Comparison of ENCODE assay signal across 24 mouse cellular contexts in the genomic region with DNA sequence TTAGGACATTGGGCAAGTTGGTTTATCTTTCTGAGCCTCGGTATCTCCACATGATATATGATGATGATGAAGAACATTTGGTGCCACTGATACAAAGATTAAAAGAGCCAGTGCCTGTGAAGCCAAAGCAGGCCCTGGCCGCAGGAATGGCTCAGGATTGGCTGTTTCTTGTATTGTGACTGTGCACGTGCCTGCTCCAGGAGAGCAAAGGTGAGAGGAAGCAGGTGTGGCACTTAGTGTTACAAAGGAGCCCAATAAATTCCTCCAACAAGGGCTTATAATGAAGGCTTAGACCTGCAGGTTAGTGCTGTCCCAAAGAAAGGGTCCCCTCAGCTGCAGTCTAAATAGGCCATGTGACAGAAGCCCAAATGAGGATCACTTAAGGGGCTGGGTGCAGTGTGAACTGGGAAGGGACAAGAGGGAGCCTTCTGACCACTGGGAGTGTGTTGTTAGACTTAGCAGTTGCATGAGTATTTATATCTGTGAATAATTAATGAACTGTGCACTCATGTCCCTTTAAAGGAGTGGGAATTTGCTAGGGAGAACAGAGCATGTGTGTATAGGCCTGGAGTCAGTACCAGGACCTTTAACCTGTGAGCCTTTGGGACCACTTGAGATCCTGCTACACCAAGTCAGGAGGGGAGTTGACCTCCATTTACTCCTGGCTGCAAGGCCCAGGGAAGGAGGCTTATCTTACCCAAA. TPM values are rescaled to one million over a fixed set of nuclear protein-coding genes. Genes with fewer than 3 reads are reported as not detected.
A peak's percentile ranks its signal among the peaks of the same experiment; 100 is the strongest.
DNase-seq lines count a peak whose midpoint lies in the region; ATAC-seq and TF ChIP-seq lines count a peak whose summit lies in the region.
"Had no signal": no experiment of that assay in that cellular context is flagged by ENCODE, and none has a peak within 500 bp of the region (broad histone marks: within the 10 kb centered on the region; RNA-seq: fewer than 3 reads in every experiment).

No protein-coding gene starts in this region.

- 0 out of 2 replicates have a peak, but pooled peaks have one; percentile 25 for TF ChIP-seq EP300 in lung, postnatal 0 days (IDR thresholded peaks at IDR 0.05)

- DNase-seq in gastrocnemius, adult 2 months: no peak
- no peak for DNase-seq in gastrocnemius, postnatal 10 days
- DNase-seq in lung, postnatal 0 days (ENCODE audit: low spot score): peak; percentile 49
- no peak for DNase-seq in lung, postnatal 14 days
- peak; percentile 80 for DNase-seq in large intestine, adult 2 months (ENCODE audit: low read depth, low spot score)
- DNase-seq in yolk sac, embryonic 10.5 days (ENCODE audit: low spot score): peak; percentile 79
- no peak for DNase-seq in left cerebral cortex, postnatal 25 days (ENCODE audit: low spot score in 2 of 2)
- no peak for DNase-seq in gastrocnemius, postnatal 4 days (ENCODE audit: low spot score in 2 of 2)
- DNase-seq: adrenal gland, adult 8-10 months; B cell, adult 2 months; cerebellum, adult 11 months; cerebellum, adult 8-10 months; embryo, embryonic 11 days; gastrocnemius, postnatal 14 days had no signal

- H3K4me2 ChIP-seq in lung, postnatal 0 days (replicated peaks; ENCODE audit: low read depth, low read length): no peak overlapping the region
- H3K4me2 ChIP-seq: embryonic facial prominence, embryonic 12.5 days; forebrain, embryonic 15.5 days; heart, embryonic 12.5 days had no signal

- peak overlapping the region; percentile 73 for H3K4me3 ChIP-seq in gastrocnemius, adult 2 months
- H3K4me3 ChIP-seq in lung, postnatal 0 days (ENCODE audit: low read depth, low read length): no peak overlapping the region
- H3K4me3 ChIP-seq: embryonic facial prominence, embryonic 12.5 days; forebrain, embryonic 15.5 days; heart, embryonic 12.5 days; hindbrain, embryonic 10.5 days had no signal

- H3K27me3 ChIP-seq in lung, postnatal 0 days (replicated peaks; ENCODE audit: insufficient read depth, low read length): no peaks in the 10 kb centered on the region
- H3K27me3 ChIP-seq: embryonic facial prominence, embryonic 12.5 days; forebrain, embryonic 15.5 days; heart, embryonic 12.5 days had no signal

- ATAC-seq in lung, postnatal 0 days: peak; percentile 23
- ATAC-seq: CD4-positive, CD25-positive, alpha-beta regulatory T cell, adult 4 months; forebrain, embryonic 15.5 days had no signal

- TF ChIP-seq CTCF in gastrocnemius, adult 2 months (IDR thresholded peaks at IDR 0.05): no peak
- no peak for TF ChIP-seq CTCF in lung, postnatal 0 days (IDR thresholded peaks at IDR 0.05)

- intact Hi-C loops in gastrocnemius, adult 2 months (cut with DNase I): no loop called here
- intact Hi-C loops in left cerebral cortex, postnatal 25 days (cut with DNase I): no loop called here

- no peak overlapping the region for H3K9ac ChIP-seq in lung, postnatal 0 days (replicated peaks; ENCODE audit: low read depth)
- H3K9ac ChIP-seq: embryonic facial prominence, embryonic 12.5 days; forebrain, embryonic 15.5 days; heart, embryonic 12.5 days had no signal

- H3K4me1 ChIP-seq in lung, postnatal 0 days (ENCODE audit: insufficient read depth, low read depth, low read length): peaks cover 5% of the 10 kb centered on the region
- H3K4me1 ChIP-seq: forebrain, embryonic 15.5 days had no signal

- WGBS in lung, postnatal 0 days: 65% methylated on average over 3 of the region's 3 CpGs
- 27% methylated on average over 3 of the region's 3 CpGs for WGBS in large intestine, adult 2 months

- no peaks in the 10 kb centered on the region for H3K36me3 ChIP-seq in lung, postnatal 0 days (ENCODE audit: insufficient read depth, low read length)

- peak overlapping the region; percentile 97 for H3K27ac ChIP-seq in gastrocnemius, adult 2 months
- peak overlapping the region; percentile 28; the same call in 1 of the 2 replicates for H3K27ac ChIP-seq in lung, postnatal 0 days (ENCODE audit: low read length)
- H3K27ac ChIP-seq: embryonic facial prominence, embryonic 12.5 days; forebrain, embryonic 15.5 days had no signal

- H3K9me3 ChIP-seq in lung, postnatal 0 days (ENCODE audit: low read length): no peaks in the 10 kb centered on the region
- H3K9me3 ChIP-seq: embryonic facial prominence, embryonic 12.5 days; forebrain, embryonic 15.5 days; G1E; heart, embryonic 12.5 days; hindbrain, embryonic 10.5 days had no signal

RNA-seq across cellular contexts. Expression of a gene that starts 12.5 kb away (rescaled TPM):
- total RNA-seq in gastrocnemius, adult 2 months (2021): 10 to 100 TPM; 66.5 to 81.6 TPM
- 10 to 100 TPM; 55.0 to 58.2 TPM for total RNA-seq in gastrocnemius, postnatal 10 days (2021)
- polyA plus RNA-seq in lung, postnatal 0 days (2015; fragmentation: Nextera tagmentation; extraction: Ambion mirVana): 78.5 and 88.2 TPM in 2 replicates
- 44.7 and 62.4 TPM in 2 replicates for polyA plus RNA-seq in large intestine, adult 2 months (2012; rRNA removed)
- 100 to 1,000 TPM; 178 to 186 TPM for total RNA-seq in left cerebral cortex, postnatal 25 days (2021)
- 10 to 100 TPM; 48.6 to 56.4 TPM for total RNA-seq in gastrocnemius, postnatal 4 days (2021)

RNA-seq across cellular contexts. Expression of a gene that starts 13.1 kb away (rescaled TPM):
- 100 to 1,000 TPM in 1 of 2 experiments, 10 to 100 TPM in 1; 99.5 to 139 TPM for total RNA-seq in gastrocnemius, adult 2 months (2021)
- total RNA-seq in gastrocnemius, postnatal 10 days (2021): 10 to 100 TPM; 82.3 to 83.5 TPM
- polyA plus RNA-seq in lung, postnatal 0 days (2015; fragmentation: Nextera tagmentation; extraction: Ambion mirVana): 224 and 234 TPM in 2 replicates
- polyA plus RNA-seq in large intestine, adult 2 months (2012; rRNA removed): 112 and 134 TPM in 2 replicates
- 10 to 100 TPM; 39.5 to 41.2 TPM for total RNA-seq in left cerebral cortex, postnatal 25 days (2021)
- total RNA-seq in gastrocnemius, postnatal 4 days (2021): 10 to 100 TPM; 83.4 to 92.2 TPM

RNA-seq across cellular contexts. Expression of a gene that starts 34.5 kb away (rescaled TPM):
- total RNA-seq in gastrocnemius, adult 2 months (2021): under 1 TPM in 1 of 2 experiments, not detected in 1; 0.50 TPM
- not detected for total RNA-seq in gastrocnemius, postnatal 10 days (2021)
- not detected in 2 replicates for polyA plus RNA-seq in lung, postnatal 0 days (2015; fragmentation: Nextera tagmentation; extraction: Ambion mirVana)
- polyA plus RNA-seq in large intestine, adult 2 months (2012; rRNA removed): not detected in 2 replicates
- total RNA-seq in left cerebral cortex, postnatal 25 days (2021): under 1 TPM in 1 of 2 experiments, not detected in 1; 0.73 TPM
- not detected for total RNA-seq in gastrocnemius, postnatal 4 days (2021)
- total RNA-seq: adrenal gland, adult 8-10 months; adrenal gland, postnatal 4 days; common myeloid progenitor, adult 5-6 weeks; gastrocnemius, postnatal 14 days; granulocyte monocyte progenitor cell, adult 5-6 weeks had no signal
- polyA plus RNA-seq: CD4-positive, CD25-positive, alpha-beta regulatory T cell, adult 4 months; forebrain, embryonic 15.5 days had no signal

RNA-seq across cellular contexts. Expression of a gene that starts 40.1 kb away (rescaled TPM):
- under 1 TPM; 0.59 to 0.98 TPM for total RNA-seq in gastrocnemius, adult 2 months (2021)
- under 1 TPM in 1 of 2 experiments, not detected in 1; 0.16 TPM for total RNA-seq in gastrocnemius, postnatal 10 days (2021)
- polyA plus RNA-seq in lung, postnatal 0 days (2015; fragmentation: Nextera tagmentation; extraction: Ambion mirVana): 0.08 TPM in 1 of 2 replicates, not detected in the other
- polyA plus RNA-seq in large intestine, adult 2 months (2012; rRNA removed): 0.05 and 0.15 TPM in 2 replicates
- under 1 TPM; 0.18 to 0.21 TPM for total RNA-seq in left cerebral cortex, postnatal 25 days (2021)
- 1 to 10 TPM in 1 of 2 experiments, under 1 TPM in 1; 0.10 to 1.5 TPM for total RNA-seq in gastrocnemius, postnatal 4 days (2021)
- total RNA-seq: G1E; granulocyte monocyte progenitor cell, adult 5-6 weeks; heart, postnatal 25 days had no signal
- polyA plus RNA-seq: G1E had no signal

Comparison
In these comparisons a context has a peak if more than half of its experiments do, and no peak if none do; other contexts are left out.
1. DNase-seq: peak in lung, postnatal 0 days (single experiment), large intestine, adult 2 months (single experiment) and yolk sac, embryonic 10.5 days (single experiment); none in gastrocnemius, adult 2 months (single experiment), gastrocnemius, postnatal 10 days (single experiment), lung, postnatal 14 days (single experiment), left cerebral cortex, postnatal 25 days (0 of 2) and gastrocnemius, postnatal 4 days (0 of 2).